Mouse (Mus musculus) myocyte (in vitro differentiated cells): ENCODE measurements around the gene Gm20388.

Experiments used
- CEBPB ChIP-seq: IDR thresholded peaks from 2 replicates; pipeline ENCODE4 v1.6.1; 2011; ENCODE audit warnings: mild to moderate bottlenecking, moderate library complexity; ENCODE audit not compliant: poor library complexity, insufficient read depth, severe bottlenecking
- E2F4 ChIP-seq: IDR thresholded peaks from one replicate; pipeline ENCODE4 v1.6.1; 2011; ENCODE audit warnings: mild to moderate bottlenecking, control low read depth, moderate library complexity; ENCODE audit not compliant: insufficient read depth
- MAX ChIP-seq: IDR thresholded peaks from one replicate; pipeline ENCODE4 v1.6.1; 2011; ENCODE audit warnings: low read depth, mild to moderate bottlenecking, control low read depth
- MYOD1 ChIP-seq, 3 experiments: IDR thresholded peaks; one replicate each; pipeline ENCODE4 v1.6.1; 2011; ENCODE audit warnings: control low read depth in 2 of 3, low read depth in 2 of 3, mild to moderate bottlenecking in 2 of 3, moderate library complexity in 1 of 3; ENCODE audit not compliant: insufficient read length in 2 of 3, control insufficient read depth in 1 of 3
- MYOG ChIP-seq, 3 experiments: IDR thresholded peaks; one replicate each; pipeline ENCODE4 v1.6.1; 2011; ENCODE audit warnings: control low read depth in 2 of 3, low read depth in 2 of 3, mild to moderate bottlenecking in 2 of 3; ENCODE audit not compliant: insufficient read length in 2 of 3, control insufficient read depth in 1 of 3, insufficient read depth in 1 of 3
- POLR2A ChIP-seq: IDR thresholded peaks from one replicate; pipeline ENCODE4 v1.6.1; 2011; ENCODE audit warnings: low read depth, mild to moderate bottlenecking, control low read depth, moderate library complexity; ENCODE audit not compliant: insufficient read length
- POLR2AphosphoS2 ChIP-seq: IDR thresholded peaks from one replicate; pipeline ENCODE4 v1.6.1; 2011; ENCODE audit warnings: low read depth, control low read depth; ENCODE audit not compliant: insufficient read length
- SRF ChIP-seq: IDR thresholded peaks from one replicate; pipeline ENCODE4 v1.6.1; 2011; ENCODE audit warnings: low read depth; ENCODE audit not compliant: control insufficient read depth, insufficient read length
- TCF12 ChIP-seq: IDR thresholded peaks from one replicate; pipeline ENCODE4 v1.6.1; 2011; ENCODE audit warnings: mild to moderate bottlenecking, control low read depth; ENCODE audit not compliant: poor library complexity, insufficient read depth, severe bottlenecking
- TCF3 ChIP-seq: IDR thresholded peaks from one replicate; pipeline ENCODE4 v1.6.1; 2011; ENCODE audit warnings: low read depth, control low read depth; ENCODE audit not compliant: insufficient read length
- USF1 ChIP-seq: IDR thresholded peaks from one replicate; pipeline ENCODE4 v1.6.1; 2011; ENCODE audit warnings: low read depth, mild to moderate bottlenecking, control low read depth, moderate library complexity

- TF ChIP-seq SRF (no peak), USF1 (no peak), MAX (no peak), POLR2A (no peak), TCF3 (no peak), POLR2AphosphoS2 (no peak), TCF12 (no peak), CEBPB (no peak), E2F4 (no peak), MYOD1 (IDR thresholded peaks at IDR 0.05; ENCODE audit: control insufficient read depth in 1 of 3, insufficient read length in 2 of 3, low read depth in 2 of 3) (no peak), MYOG (IDR thresholded peaks at IDR 0.05; ENCODE audit: control insufficient read depth in 1 of 3, insufficient read depth in 1 of 3, insufficient read length in 2 of 3, low read depth in 2 of 3) (no peak)
These were observed 4468.6 kb downstream of the Gm20388 start for GRCm38 (mm10) chr8:124379289-124379688.
